Mouse (Mus musculus): Measurements from ENCODE around the gene Lrrc9.

DNA sequence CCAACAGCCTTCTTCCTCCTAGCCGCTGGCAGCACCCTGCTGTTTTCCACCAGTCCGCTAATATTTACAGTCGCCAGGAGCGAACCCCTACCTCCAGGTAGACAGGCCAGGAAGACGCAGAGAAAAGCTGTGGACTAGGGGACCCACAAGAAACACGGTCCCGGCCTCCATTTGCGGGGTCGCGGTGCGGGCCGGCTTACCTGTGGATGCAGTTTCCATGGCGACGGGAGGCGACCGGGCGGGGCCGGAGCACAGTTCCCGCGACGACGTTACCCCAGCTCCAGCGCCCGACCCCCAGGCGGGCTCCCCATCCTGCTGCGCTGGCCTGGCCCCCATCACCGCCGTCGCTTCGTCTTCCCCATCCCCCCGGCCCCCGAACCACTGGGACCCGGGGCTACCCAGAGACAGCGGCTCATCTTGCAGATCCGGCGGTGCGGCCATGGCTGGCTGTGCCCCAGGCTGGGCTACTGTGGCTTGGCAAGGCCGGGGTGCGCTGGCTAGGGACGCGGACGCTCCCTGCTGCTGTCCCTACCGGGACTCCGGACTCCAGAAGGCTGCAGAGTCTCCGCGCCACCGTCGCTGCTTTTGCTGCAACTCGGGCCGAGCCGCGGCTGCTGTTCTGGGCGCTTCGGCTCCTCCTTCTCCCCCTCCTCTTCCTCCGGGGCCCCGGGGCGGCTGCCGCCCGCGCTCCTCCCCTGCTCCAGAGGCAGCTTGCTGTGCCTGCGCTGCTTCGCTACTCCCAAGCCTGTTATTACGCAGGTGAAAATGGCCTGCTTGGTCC is 33.4 kb upstream of the Lrrc9 start:
- no peak for TF ChIP-seq CTCF (IDR thresholded peaks at IDR 0.05; ENCODE audit: low read depth, low read length)
- no peak for TF ChIP-seq POLR2A (IDR thresholded peaks at IDR 0.05; ENCODE audit: extremely low read depth, insufficient read depth, low read length)
